Mouse (Mus musculus): Measurements from ENCODE around the gene Col9a2.

GRCm38 (mm10) chr4:121016021-121016898, 22.9 kb upstream of the Col9a2 start:
- TF ChIP-seq EP300 (IDR thresholded peaks at IDR 0.05; ENCODE audit: insufficient read depth, low read depth, low read length) (no peak), CTCF (IDR thresholded peaks at IDR 0.05) (no peak), POLR2A (IDR thresholded peaks at IDR 0.05; ENCODE audit: insufficient read depth, low read depth, low read length) (no peak)
